Mouse (Mus musculus): ENCODE results near the gene Tekt5.
A peak's percentile ranks its signal among the peaks of the same experiment; 100 is the strongest.

Gene Tekt5

DNA sequence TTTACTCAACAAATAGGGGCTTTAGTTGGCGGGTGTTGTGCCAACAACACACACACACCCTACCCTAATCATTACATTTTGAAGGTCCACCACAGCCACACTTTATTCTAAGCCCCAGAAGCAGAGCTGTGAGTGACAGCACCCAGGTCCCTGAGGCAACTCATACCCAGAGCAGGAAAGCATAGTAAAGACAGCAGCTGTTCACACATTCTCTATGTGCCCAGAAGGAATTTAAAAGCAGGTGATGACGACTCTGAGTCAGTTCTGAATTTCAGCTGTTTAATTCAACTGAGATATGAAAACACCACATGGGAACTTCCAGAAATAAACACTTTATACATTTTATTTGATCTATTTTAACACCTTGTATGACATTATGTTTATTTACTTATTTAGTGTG is 15.8 kb downstream of the Tekt5 start:
- no peak for DNase-seq (ENCODE audit: low read depth)

GRCm38 (mm10) chr16:10377286-10377685 is 18.0 kb downstream of the Tekt5 start:
- DNase-seq (ENCODE audit: low read depth): no peak

- no peak for DNase-seq (ENCODE audit: low read depth)
Measured at GRCm38 (mm10) chr16:10374254-10375011, 20.9 kb downstream of the Tekt5 start.

DNA sequence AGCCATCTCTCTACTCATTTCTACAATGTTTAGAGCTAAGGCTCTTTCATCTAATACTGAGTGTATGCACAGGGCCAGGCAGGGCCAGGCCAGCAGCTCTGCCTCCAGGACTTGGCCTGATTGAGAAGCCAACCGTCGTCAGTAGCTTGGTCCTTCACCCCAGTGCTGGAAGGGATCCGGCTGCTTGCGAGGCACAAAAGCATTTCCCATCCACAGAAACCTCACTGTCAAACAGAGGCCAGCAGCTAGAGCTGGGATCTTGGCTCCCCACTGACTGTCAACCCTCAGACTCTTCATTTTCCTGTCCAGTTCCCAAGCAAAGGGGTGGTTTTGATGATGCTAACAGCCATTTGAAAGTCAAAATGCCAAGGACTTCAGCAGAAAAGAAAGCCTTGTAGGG is 22.9 kb downstream of the Tekt5 start:
- no peak for DNase-seq (ENCODE audit: low read depth)

- DNase-seq (ENCODE audit: low read depth): no peak
Measured at GRCm38 (mm10) chr16:10369996-10370395, 25.3 kb downstream of the Tekt5 start.

DNA sequence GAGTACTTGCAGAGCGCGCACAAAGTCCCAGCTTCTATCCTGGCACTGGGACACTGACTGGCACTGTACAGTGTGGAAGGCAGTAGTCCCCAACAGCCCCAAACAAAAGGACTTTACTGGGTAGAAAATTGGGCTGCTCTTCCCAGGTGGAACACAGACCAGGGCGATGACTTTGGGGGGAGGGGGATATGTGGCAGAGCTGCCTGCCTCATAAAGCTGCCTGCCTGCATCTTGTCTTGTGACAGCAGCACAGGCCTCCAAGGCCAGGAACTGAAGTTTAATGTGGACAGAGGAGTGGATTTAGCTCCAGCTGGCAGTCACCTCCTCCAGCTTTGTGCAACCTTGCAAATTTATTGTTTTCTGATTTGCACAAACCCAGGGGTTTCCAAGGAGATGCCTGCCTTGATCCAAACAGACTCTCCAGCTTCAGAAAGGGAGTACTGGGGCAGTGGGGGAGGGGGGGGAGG is 25.8 kb downstream of the Tekt5 start:
- no peak for DNase-seq (ENCODE audit: low read depth)

DNA sequence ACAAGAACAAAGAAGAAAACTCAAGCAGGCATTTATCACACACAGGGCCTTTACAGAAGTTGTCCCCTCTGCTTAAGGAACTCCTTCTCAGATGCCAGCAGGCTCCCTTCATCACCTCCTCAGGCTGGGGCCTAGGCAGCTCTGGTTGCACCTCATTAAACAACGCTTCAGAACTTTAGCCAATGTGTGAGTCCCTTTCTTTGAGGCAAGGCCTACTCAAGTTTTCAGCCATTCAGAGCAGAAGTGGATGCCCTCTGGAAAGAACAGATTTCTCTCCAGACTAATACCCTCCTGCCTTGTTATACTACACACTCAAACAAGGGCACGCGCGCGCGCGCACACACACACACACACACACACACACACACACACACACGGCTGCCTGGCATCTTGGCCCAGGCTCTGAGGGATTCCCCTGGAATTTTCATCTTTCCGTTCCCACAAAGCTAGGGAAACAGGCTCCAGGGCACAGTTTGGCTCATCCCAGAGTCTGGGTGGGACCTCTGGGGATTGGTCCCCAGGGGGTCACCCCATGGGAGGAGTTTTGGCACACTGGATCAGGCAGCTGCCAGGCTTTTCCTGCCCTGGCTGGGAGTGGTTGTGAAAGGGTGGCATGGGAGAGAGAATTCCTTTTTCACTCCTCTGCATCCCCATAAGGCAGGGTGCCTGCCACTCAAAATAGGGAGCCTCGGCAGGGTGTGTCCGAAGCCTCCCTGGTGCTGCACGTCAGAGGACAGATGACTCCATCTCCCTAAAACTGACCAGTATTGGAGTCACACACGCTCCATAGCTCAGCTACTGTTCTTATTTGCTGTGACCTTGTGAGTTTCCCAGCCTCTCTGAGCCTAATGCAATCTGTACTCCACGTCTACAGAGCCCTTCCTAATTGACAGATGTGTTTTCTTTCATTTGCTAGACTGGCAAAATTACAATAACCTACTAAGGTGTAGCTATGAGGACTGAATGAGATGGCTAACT is 28.8 kb downstream of the Tekt5 start:
- DNase-seq (ENCODE audit: low read depth): no peak

DNA sequence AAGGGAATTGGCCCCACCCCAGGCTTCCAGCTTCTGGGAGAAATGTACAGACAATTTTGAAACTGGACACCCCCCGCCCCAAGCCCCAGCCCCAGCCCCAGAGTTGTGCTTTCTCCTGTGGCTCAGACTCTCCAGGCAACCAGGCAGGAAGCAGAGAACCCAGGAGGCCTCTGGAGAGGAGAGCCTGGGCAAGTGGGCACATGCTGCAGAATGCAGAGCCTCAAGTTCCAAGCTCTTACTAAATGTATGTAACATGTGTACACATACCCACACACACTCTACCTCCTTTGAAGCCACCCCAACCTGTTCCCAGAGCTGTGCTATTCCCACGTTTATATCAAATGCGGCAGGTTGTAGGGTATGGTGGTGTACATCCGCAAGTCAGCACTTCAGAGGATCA is 29.5 kb downstream of the Tekt5 start:
- DNase-seq (ENCODE audit: low read depth): no peak

GRCm38 (mm10) chr16:10363061-10363460 is 32.2 kb downstream of the Tekt5 start:
- DNase-seq (ENCODE audit: low read depth): no peak

- no peak for DNase-seq (ENCODE audit: low read depth)
Measured at GRCm38 (mm10) chr16:10359241-10359640, 36.0 kb downstream of the Tekt5 start.

GRCm38 (mm10) chr16:10358010-10358934 is 37.0 kb downstream of the Tekt5 start:
- peak; percentile 70 for DNase-seq (ENCODE audit: low read depth)

DNA sequence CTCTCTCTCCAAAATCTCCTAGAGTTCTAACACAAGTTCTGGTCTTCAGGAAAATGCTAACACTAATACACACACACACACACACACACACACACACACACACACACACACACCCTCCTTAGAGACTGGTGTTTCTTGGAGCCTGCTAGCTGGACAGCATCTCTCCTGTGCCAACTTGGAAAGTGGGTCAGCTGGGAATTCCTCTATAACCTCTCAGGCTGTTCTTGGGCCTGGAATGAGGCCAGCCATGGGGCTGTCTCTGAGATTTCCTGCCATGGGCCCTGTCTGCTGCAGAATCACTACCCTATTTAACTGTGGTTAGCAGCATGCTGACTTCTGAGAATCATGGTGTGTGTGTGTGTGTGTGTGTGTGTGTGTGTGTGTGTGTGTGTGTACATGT is 40.3 kb downstream of the Tekt5 start:
- no peak for DNase-seq (ENCODE audit: low read depth)

GRCm38 (mm10) chr16:10351050-10351636 is 44.1 kb downstream of the Tekt5 start:
- DNase-seq (ENCODE audit: low read depth): no peak

GRCm38 (mm10) chr16:10349876-10350275 is 45.4 kb downstream of the Tekt5 start:
- DNase-seq (ENCODE audit: low read depth): no peak

DNA sequence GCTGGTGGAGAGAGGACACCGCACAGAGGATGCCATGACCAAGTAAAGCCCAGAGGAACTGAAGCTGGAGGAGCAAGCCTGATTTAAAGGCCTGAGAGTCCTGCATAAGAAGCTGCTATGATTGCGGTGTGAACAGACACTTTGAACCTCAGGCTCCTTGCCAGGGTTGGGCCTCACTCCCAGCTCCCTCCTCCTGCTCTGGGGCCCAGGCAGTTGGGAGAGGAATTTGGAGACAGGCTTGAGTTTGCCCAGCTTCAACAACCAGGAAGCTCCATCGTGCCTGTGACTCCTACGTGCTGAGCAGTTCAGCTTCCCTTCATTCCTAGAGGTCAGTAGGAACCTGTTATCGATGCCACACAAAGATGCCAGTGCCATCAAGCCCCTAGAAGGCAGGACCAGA is 45.9 kb downstream of the Tekt5 start:
- no peak for DNase-seq (ENCODE audit: low read depth)

GRCm38 (mm10) chr16:10347551-10347950 is 47.7 kb downstream of the Tekt5 start:
- no peak for DNase-seq (ENCODE audit: low read depth)

DNA sequence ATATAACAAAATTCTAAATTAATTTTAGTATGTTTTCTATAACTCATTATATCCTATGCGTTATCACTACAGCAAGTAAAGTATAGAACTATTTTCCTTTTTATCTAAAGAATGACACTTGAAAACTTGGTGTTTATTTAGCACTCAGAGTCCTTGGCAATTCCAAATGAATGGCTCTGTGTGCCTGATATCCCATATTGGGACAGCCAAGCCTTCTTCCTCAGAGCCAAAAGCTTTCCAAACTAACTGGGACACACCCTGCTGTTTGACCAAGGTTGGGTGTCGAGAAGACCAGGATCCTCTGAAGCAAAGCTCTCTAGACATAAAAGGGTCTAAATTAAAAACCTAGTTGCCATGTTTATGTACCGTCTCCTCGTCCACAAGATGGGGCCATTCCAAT is 54.2 kb downstream of the Tekt5 start:
- no peak for DNase-seq (ENCODE audit: low read depth)

DNA sequence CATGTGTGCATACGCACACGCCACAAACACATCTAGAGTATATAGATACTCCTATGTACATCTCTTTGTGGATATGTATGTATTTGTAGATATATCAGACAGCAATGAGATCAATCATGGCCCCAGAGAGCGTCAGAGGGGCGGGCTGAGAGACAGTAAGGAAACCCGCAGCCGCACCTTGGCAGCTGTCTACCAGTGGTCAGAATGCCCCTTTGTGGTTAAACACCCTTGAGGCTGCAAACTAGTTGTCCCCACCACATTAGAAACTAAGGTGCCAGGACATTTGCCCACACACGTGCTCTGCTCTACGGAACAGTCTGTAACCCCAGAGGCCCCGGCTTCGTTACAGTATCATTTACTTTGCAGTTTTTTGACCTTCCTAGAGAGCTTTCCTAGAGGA is 55.4 kb downstream of the Tekt5 start:
- no peak for DNase-seq (ENCODE audit: low read depth)

DNA sequence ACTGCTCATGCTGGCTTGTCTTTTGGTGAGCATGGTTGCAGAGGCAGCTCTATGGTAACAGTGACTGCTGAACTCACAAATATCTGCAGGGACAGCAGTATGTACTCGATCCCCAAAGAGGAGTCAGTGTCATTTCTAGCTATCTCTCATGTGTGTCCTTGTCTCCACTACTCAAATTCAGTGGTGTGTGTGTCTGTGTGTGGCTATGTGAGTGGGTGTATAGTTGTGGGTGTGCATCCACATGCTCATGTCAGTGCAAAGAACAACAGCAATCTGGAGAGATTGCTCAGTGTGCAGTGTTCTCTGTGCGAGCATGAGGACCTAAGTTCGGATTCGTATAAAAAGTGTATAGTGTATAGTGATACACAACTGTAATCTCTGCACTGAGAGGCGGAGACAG is 56.7 kb downstream of the Tekt5 start:
- DNase-seq (ENCODE audit: low read depth): no peak

- no peak for DNase-seq (ENCODE audit: low read depth)
Measured at GRCm38 (mm10) chr16:10337422-10338197, 57.7 kb downstream of the Tekt5 start.
